Mouse (Mus musculus) embryo, embryonic 11 days (tissue): ENCODE data around the gene Taar6.

Experiments
- DNase-seq: peaks from one replicate; pipeline ENCODE4 v3.0.0-alpha.2; 2015

Gene Taar6

GRCm38 (mm10) chr10:23985546-23985945 lies at the start of gene Taar6:
TSS of gene Taar6 (minus strand) at chr10:23985646.
- DNase-seq = no peak

- DNase-seq = no peak
Observed at GRCm38 (mm10) chr10:24031347-24031746, 45.9 kb upstream of the Taar6 start.

- no peak for DNase-seq
Observed at GRCm38 (mm10) chr10:24026922-24027321, 41.5 kb upstream of the Taar6 start, which contains the start of gene Taar7d. TSS of gene Taar7d (plus strand) at chr10:24027222.

- no peak for DNase-seq
Observed at GRCm38 (mm10) chr10:24008143-24008542, 22.7 kb upstream of the Taar6 start.

GRCm38 (mm10) chr10:24007034-24007433 lies 21.6 kb upstream of the Taar6 start:
- no peak for DNase-seq

- DNase-seq = no peak
Observed at GRCm38 (mm10) chr10:24006442-24006841, 21.0 kb upstream of the Taar6 start.

- DNase-seq = no peak
Observed at GRCm38 (mm10) chr10:23999639-24000038, 14.2 kb upstream of the Taar6 start, which contains the start of gene Taar7b. TSS of gene Taar7b (plus strand) at chr10:23999939.

- DNase-seq = no peak
Observed at GRCm38 (mm10) chr10:23993381-23993780, 7.9 kb upstream of the Taar6 start, which contains the start of gene Taar7a. TSS of gene Taar7a (minus strand) at chr10:23993481.

GRCm38 (mm10) chr10:23986419-23986818 lies 973 bp upstream of the Taar6 start:
- DNase-seq = no peak

- peak; percentile 87 for DNase-seq
Observed at GRCm38 (mm10) chr10:23978901-23979705, 6.3 kb downstream of the Taar6 start.

- DNase-seq = no peak
Observed at GRCm38 (mm10) chr10:23977958-23978357, 7.5 kb downstream of the Taar6 start.

GRCm38 (mm10) chr10:23971256-23971655 lies 14.2 kb downstream of the Taar6 start:
- no peak for DNase-seq

GRCm38 (mm10) chr10:23970656-23971165 lies 14.7 kb downstream of the Taar6 start, which contains the start of gene Taar5:
TSS of gene Taar5 (plus strand) at chr10:23970706.
- DNase-seq = no peak

- DNase-seq = no peak
Observed at GRCm38 (mm10) chr10:23964921-23965610, 20.4 kb downstream of the Taar6 start.

GRCm38 (mm10) chr10:23963444-23963843 lies 22.0 kb downstream of the Taar6 start:
- no peak for DNase-seq

GRCm38 (mm10) chr10:23960444-23960915 lies 25.0 kb downstream of the Taar6 start, which contains the start of gene Taar4:
TSS of gene Taar4 (plus strand) at chr10:23960494.
- DNase-seq = no peak

- no peak for DNase-seq
Observed at GRCm38 (mm10) chr10:23959071-23959470, 26.4 kb downstream of the Taar6 start.

- no peak for DNase-seq
Observed at GRCm38 (mm10) chr10:23951714-23952113, 33.7 kb downstream of the Taar6 start.

- DNase-seq = no peak
Observed at GRCm38 (mm10) chr10:23949508-23950005, 35.9 kb downstream of the Taar6 start, which contains the start of gene Taar3. TSS of gene Taar3 (plus strand) at chr10:23949558.

- no peak for DNase-seq
Observed at GRCm38 (mm10) chr10:23948026-23948425, 37.4 kb downstream of the Taar6 start.

GRCm38 (mm10) chr10:23942465-23942864 lies 43.0 kb downstream of the Taar6 start:
- no peak for DNase-seq

- DNase-seq = no peak
Observed at GRCm38 (mm10) chr10:23938312-23938711, 47.1 kb downstream of the Taar6 start, which contains the start of gene Taar2. TSS of gene Taar2 (plus strand) at chr10:23938572.

GRCm38 (mm10) chr10:23937613-23938012 lies 47.8 kb downstream of the Taar6 start:
- DNase-seq = no peak
